Mouse (Mus musculus): ENCODE measurements around the gene Htr2a.

The Htr2a gene

DNA sequence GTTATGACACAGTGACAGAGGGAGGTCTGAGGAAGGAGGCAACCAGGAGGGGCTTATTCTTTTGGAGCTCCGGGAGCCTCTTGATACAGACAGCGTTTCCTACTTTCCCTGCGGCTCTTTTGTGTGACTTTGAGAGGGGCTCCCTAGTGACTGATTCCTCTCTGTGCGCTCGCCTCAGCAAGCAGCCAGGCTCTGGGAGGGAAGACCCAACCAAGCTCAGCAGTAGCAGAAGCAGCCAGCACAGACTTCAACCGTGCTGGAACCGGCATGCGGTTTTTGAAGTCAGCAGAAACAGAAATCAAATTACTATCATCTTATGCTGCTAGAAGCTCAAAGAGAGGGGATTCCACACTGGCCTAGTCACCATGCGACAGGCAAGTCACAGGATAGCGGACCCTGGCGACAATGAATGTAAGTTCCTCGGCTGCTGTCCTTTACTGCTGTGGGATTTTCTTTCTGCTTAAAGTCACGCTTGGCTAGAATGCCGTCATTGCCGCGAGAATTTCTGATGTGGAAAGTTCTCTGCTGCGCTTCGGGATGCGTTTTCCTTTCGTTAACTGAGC lies at the start of gene Htr2a:
Gene Htr2a, plus strand, starts transcription at position 22 of the 563 bp plus-strand sequence.
- in situ Hi-C loops (cut with MboI, MseI) = no loop called here

DNA sequence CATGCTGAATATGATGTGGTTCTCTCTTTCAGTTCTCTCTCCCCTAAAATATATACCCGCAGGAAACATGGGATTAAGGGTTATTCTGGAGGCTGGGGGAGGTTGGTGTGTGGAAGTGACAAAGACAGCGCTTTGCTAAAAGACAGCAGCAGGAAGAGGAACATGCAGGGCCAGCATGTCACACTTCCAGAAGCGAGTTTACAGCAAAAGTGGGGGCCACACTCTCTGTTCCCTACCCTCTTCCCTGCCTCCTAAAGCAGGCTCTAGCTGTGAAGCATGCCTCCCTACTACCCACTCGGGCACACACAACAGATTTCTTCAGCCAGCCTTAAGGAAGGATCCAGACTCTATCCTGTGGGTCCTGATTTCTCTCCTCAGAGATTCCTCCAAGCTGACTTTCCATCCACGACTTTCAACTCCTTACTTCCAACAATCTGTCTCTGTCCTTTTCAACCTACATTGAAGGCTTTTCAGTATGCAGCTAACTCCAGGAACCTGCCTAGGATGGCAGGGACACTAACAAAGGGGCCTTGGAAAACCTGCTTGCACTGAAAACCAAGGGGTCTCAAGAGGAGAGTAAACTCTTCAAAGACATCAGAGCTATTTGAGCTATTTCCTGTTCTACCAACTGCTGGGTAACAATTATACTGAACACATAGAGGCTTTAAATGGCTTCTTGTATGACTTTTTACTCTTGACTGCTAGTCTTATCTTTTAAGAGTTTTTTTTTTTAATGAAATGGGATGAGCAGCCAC lies 39.1 kb upstream of the Htr2a start:
- in situ Hi-C loops (cut with MboI, MseI) = no loop called here

GRCm38 (mm10) chr14:74602543-74602942 lies 38.1 kb upstream of the Htr2a start:
- in situ Hi-C loops (cut with MboI, MseI) = no loop called here

DNA sequence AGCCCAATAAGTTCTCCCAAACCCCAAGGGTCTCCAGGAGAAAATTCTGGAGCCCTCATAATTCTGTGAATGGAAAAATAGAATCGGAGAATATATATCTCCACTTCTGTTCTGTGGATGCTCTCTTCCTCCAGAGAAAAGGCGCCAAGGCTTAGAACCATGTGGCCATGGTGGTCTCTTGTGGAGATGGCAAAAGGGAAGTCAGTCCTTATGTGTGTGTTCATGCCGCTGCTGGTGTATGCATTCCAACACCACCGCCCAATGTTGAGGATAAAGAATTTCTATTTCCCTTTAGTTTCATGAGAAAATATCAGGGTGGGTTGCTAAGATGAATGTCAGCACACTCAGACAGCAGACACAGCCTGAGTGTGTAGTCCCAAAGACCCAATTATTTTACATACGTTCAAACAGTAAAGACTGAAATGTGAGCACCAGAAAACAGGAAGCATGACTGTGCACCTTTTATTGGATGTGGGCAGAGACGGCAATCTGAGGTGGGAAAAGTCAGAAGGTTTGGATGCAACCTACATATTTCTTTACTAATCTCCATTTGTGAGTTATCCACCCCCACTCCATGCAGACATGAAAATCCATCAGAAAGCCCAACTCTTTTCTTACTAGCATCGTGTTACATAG lies 37.4 kb upstream of the Htr2a start:
- in situ Hi-C loops (cut with MboI, MseI) = no loop called here

DNA sequence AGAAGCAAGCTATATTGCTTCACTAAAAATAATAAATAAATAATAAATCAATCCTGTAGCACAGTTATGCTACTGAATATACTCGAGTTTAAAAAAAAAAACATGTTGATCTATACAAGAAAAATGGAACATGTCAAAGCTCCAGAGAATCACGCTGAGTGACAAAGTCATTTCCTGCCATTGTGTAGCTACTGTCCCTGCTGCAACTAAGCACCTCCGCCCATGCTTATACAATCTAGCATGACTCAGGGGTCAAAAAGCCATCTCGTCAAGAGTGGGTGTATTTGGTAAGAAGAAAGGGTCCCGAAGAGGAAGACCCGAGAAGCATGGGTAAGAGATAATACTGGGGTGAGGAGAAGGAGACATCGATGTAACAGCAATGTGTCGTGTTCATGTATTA lies 29.3 kb upstream of the Htr2a start:
- in situ Hi-C loops (cut with MboI, MseI) = no loop called here

- in situ Hi-C loops (cut with MboI, MseI) = no loop called here
Observed at GRCm38 (mm10) chr14:74618858-74619257, 21.8 kb upstream of the Htr2a start.

- in situ Hi-C loops (cut with MboI, MseI) = no loop called here
Observed at GRCm38 (mm10) chr14:74638071-74638470, 2.6 kb upstream of the Htr2a start.

DNA sequence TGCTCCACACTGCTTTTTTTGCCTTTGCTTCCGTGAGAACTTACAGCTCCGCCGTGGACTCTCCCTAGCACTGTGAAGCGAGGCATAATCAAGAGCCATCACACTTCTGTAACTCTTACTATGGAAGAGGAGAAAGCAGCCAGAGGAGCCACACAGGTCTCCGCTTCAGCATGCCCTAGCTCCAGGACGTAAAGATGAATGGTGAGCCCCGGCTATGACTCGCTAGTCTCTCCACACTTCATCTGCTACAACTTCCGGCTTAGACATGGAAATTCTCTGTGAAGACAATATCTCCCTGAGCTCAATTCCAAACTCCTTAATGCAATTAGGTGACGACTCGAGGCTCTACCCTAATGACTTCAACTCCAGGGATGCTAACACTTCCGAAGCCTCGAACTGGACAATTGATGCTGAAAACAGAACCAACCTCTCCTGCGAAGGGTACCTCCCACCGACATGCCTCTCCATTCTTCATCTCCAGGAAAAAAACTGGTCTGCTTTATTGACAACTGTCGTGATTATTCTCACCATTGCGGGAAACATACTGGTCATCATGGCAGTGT lies 1.1 kb downstream of the Htr2a start:
- in situ Hi-C loops (cut with MboI, MseI) = no loop called here

DNA sequence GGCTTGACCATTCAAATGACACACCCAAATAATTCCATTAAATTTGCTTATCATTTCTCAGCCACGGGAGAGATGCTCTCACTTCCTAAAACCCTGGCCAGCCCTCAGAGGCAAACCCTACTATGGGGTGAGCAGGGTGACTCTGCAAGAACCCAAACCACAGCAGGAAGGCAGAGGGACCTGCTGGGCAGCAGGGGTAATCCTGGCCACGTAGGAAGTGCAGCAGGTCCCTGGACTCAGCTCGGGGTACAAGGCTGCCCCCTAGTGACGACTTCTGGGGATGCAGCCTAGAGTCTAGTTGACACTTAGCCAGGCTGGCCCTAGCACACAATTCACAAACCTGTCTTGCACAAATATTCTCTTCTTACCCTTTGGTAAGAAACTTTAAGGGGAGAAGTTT lies 2.7 kb downstream of the Htr2a start:
- in situ Hi-C loops (cut with MboI, MseI) = no loop called here

GRCm38 (mm10) chr14:74646107-74646793 lies 5.6 kb downstream of the Htr2a start:
- in situ Hi-C loops (cut with MboI, MseI) = no loop called here

GRCm38 (mm10) chr14:74650001-74650400 lies 9.4 kb downstream of the Htr2a start:
- in situ Hi-C loops (cut with MboI, MseI) = no loop called here

DNA sequence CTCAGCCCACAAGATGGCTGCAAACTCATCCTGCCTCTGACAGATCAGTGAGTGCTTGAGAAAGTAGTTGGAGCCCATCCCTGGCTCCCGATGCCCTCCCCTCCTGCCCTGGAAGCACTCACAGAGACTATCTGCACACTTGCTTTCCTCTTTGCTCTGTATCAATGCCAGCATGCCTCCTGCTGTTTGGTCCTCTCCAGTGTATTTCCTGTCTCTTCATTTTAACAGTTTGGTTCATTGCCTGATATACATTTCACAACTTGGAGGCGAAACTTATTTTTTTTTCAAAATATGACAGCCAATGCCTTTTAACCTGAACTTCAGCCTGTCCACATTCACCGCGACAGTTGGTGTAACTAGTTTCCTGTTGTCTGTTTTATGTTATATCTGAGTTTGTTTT lies 11.0 kb downstream of the Htr2a start:
- in situ Hi-C loops (cut with MboI, MseI) = no loop called here

DNA sequence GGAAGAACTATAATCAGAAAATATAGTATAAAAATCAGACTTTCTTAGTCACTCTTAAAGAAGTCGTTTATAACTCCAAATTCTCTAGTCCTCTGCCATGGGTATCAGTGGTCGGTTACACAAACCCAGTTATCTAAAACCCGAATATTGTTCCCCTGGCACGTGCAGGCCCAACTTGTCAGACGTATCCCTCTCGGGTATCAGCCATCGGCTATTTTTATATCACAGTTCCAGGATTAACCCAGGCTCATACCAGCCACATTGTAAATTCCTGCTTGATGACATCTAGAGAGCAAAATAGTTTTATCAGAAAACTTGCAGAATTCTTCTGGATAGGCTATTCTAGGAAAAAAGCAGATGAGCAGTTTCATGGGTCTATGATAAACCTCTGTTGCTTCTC lies 16.6 kb downstream of the Htr2a start:
- in situ Hi-C loops (cut with MboI, MseI) = no loop called here

- in situ Hi-C loops (cut with MboI, MseI) = no loop called here
Observed at GRCm38 (mm10) chr14:74659411-74659841, 18.8 kb downstream of the Htr2a start.

- in situ Hi-C loops (cut with MboI, MseI) = no loop called here
Observed at GRCm38 (mm10) chr14:74672137-74673019, 31.7 kb downstream of the Htr2a start.

GRCm38 (mm10) chr14:74673020-74673350 lies 32.3 kb downstream of the Htr2a start:
- in situ Hi-C loops (cut with MboI, MseI) = no loop called here

DNA sequence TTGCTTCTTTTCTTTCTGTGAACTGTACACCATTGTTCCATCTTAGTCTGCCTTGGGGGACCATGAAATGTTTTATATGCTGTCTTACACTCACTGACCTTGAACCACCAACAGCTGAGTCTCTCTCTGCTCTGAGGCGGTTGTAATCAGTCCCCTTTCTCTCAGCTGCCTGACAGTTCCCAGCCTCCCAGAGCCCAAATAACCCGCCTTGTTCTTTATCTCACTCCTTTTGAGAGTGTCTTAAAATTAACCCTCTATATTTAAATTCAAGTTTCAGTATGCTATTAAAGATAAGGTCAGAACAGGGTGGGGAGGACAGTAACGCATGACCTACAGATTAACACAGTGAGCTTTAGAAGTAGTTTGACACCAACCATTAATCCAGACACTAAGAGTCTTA lies 32.9 kb downstream of the Htr2a start:
- in situ Hi-C loops (cut with MboI, MseI) = no loop called here

- in situ Hi-C loops (cut with MboI, MseI) = loop anchor here (10.0 kb wide), 1 partner anchor 1625 kb away; no protein-coding TSS in a partner anchor
Observed at GRCm38 (mm10) chr14:74679841-74680240, 39.2 kb downstream of the Htr2a start.

GRCm38 (mm10) chr14:74684298-74684978 lies 43.8 kb downstream of the Htr2a start:
- in situ Hi-C loops (cut with MboI, MseI) = loop anchor here (10.0 kb wide), 1 partner anchor 1630 kb away; no protein-coding TSS in a partner anchor

GRCm38 (mm10) chr14:74691963-74692362 lies 51.3 kb downstream of the Htr2a start:
- in situ Hi-C loops (cut with MboI, MseI) = loop anchor here (10.0 kb wide), 1 partner anchor 1067 kb away; no protein-coding TSS in a partner anchor
